Mouse (Mus musculus) MN1 (cell line): ENCODE measurements around the gene Trmt13.

Experiments used
- DNase-seq: peaks from one replicate; pipeline ENCODE4 v3.0.0-alpha.2; 2016; ENCODE audit warnings: low spot score

The Trmt13 gene

DNA sequence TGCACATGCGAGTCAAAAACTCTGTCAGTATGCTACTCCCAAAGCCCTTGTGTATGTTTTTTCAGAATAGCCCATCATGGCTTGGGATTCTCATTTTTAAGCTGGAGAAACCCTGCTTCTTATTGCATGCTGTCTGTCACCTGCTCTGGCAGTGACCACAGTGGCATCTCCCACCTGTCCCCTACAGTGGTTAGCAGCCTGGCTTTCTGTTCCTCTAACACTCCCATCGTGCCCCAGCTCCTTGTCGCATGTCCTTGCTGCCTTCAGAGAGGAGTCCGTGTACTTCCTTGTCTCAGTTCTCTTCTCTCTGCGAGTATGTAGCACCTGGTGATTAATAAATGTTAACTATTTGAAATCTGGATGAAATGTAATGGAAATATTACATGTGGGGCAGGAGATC, 67.0 kb downstream of the Trmt13 start:
- DNase-seq: no peak

GRCm38 (mm10) chr3:116542532-116542931, 71.9 kb downstream of the Trmt13 start:
- DNase-seq: no peak

DNA sequence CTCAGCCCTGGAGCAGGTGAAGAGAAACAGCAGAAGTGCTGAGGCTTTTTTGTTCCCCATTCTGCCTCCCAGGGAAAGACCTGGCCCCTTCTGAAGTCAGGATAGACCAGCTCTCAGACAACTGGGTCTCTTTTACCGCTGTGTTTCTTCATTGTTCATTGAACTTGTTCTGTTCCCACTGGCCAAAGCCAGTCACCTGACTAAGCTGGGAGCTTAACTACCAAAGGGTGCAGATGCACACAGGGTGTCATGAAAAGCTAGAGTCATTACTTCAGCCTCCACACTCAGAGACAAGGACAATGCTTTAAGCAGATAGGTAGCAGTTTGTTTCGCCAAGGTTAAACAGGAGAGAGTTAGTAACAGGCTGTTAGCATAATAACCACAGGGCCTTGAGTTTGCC, 72.3 kb downstream of the Trmt13 start:
- DNase-seq: no peak

- no peak for DNase-seq
Observed at GRCm38 (mm10) chr3:116537200-116537573, 77.2 kb downstream of the Trmt13 start.

- peak; percentile 17 for DNase-seq
Observed at GRCm38 (mm10) chr3:116536428-116537199, 77.8 kb downstream of the Trmt13 start.
